ENCODE assay signal across 17 mouse cellular contexts in genomic region chr6:42282865-42283528, GRCm38 (mm10). TPM values are rescaled to one million over a fixed set of nuclear protein-coding genes. Genes with fewer than 3 reads are reported as not detected.
DNase-seq lines count a peak whose midpoint lies in the region; ATAC-seq and TF ChIP-seq lines count a peak whose summit lies in the region.
"Had no signal": no experiment of that assay in that cellular context is flagged by ENCODE, and none has a peak within 500 bp of the region (broad histone marks: within the 10 kb centered on the region; RNA-seq: fewer than 3 reads in every experiment).

No protein-coding gene starts in this region.

- peak; percentile 8; the same call in 1 of the 2 replicates for TF ChIP-seq CTCF in gastrocnemius, adult 2 months (IDR thresholded peaks at IDR 0.05)
- TF ChIP-seq CTCF in kidney, postnatal 0 days (IDR thresholded peaks at IDR 0.05; ENCODE audit: low read depth), result no peak

- H3K9me3 ChIP-seq in kidney, postnatal 0 days (replicated peaks; ENCODE audit: low read length), result no peaks in the 10 kb centered on the region
- H3K9me3 ChIP-seq in heart, embryonic 12.5 days (replicated peaks), result no peaks in the 10 kb centered on the region
- H3K9me3 ChIP-seq in liver, embryonic 13.5 days (replicated peaks), result no peaks in the 10 kb centered on the region

- peak overlapping the region; percentile 57 for H3K4me3 ChIP-seq in gastrocnemius, adult 2 months
- no peak overlapping the region for H3K4me3 ChIP-seq in kidney, postnatal 0 days (replicated peaks; ENCODE audit: low read depth, low read length)
- no peak overlapping the region for H3K4me3 ChIP-seq in heart, embryonic 12.5 days
- H3K4me3 ChIP-seq in liver, embryonic 13.5 days (replicated peaks), result no peak overlapping the region

- H3K4me1 ChIP-seq in kidney, postnatal 0 days (replicated peaks; ENCODE audit: insufficient read depth, low read length), result no peaks in the 10 kb centered on the region
- peaks cover 11% of the 10 kb centered on the region for H3K4me1 ChIP-seq in heart, embryonic 12.5 days (replicated peaks)
- H3K4me1 ChIP-seq in liver, embryonic 13.5 days (replicated peaks), result no peaks in the 10 kb centered on the region

- no peaks in the 10 kb centered on the region for H3K27me3 ChIP-seq in kidney, postnatal 0 days (ENCODE audit: insufficient read depth, low read length)
- no peaks in the 10 kb centered on the region for H3K27me3 ChIP-seq in heart, embryonic 12.5 days (replicated peaks)
- no peaks in the 10 kb centered on the region for H3K27me3 ChIP-seq in liver, embryonic 13.5 days

- no peak overlapping the region for H3K9ac ChIP-seq in kidney, postnatal 0 days (ENCODE audit: low read depth, low read length)
- H3K9ac ChIP-seq in heart, embryonic 12.5 days, result no peak overlapping the region
- H3K9ac ChIP-seq in liver, embryonic 13.5 days, result no peak overlapping the region

- intact Hi-C loops in gastrocnemius, adult 2 months (cut with DNase I), result no loop called here

- peak; percentile 71 for DNase-seq in gastrocnemius, adult 2 months
- no peak for DNase-seq in gastrocnemius, postnatal 4 days (ENCODE audit: low spot score in 2 of 2)
- no peak for DNase-seq in kidney, postnatal 0 days (ENCODE audit: low spot score)
- no peak for DNase-seq in kidney, adult 18-20 months
- no peak for DNase-seq in liver, embryonic 13.5 days
- no peak for DNase-seq in frontal cortex, postnatal 14 days (ENCODE audit: low spot score in 2 of 2)
- DNase-seq: adrenal gland, postnatal 10 days; cerebellum, postnatal 14 days; kidney, postnatal 4 days; layer of hippocampus, postnatal 36 days; left cerebral cortex, postnatal 4 days; lung, adult 18-20 months; lung, postnatal 4 days had no signal

- peak overlapping the region; percentile 92 for H3K27ac ChIP-seq in gastrocnemius, adult 2 months
- H3K27ac ChIP-seq in kidney, postnatal 0 days, result no peak overlapping the region
- H3K27ac ChIP-seq in heart, embryonic 12.5 days (ENCODE audit: poor library complexity, severe bottlenecking), result peak overlapping the region; percentile 21; the same call in 1 of the 2 replicates
- H3K27ac ChIP-seq in liver, embryonic 13.5 days, result no peak overlapping the region

- peaks cover 42% of the 10 kb centered on the region for H3K36me3 ChIP-seq in kidney, postnatal 0 days (ENCODE audit: insufficient read depth, low read length)
- H3K36me3 ChIP-seq in heart, embryonic 12.5 days, result peaks cover 52% of the 10 kb centered on the region
- H3K36me3 ChIP-seq in liver, embryonic 13.5 days, result peaks cover 64% of the 10 kb centered on the region

- ATAC-seq in kidney, postnatal 0 days (replicated peaks; ENCODE audit: low FRiP score, low read depth), result peak; percentile 25; the same call in 1 of the 2 replicates
- no peak for ATAC-seq in heart, embryonic 12.5 days (ENCODE audit: insufficient number of reproducible peaks, low FRiP score)
- ATAC-seq in liver, embryonic 13.5 days (ENCODE audit: low read depth), result peak; percentile 12; the same call in 1 of the 2 replicates

- H3K4me2 ChIP-seq in kidney, postnatal 0 days (ENCODE audit: low read length), result no peak overlapping the region
- H3K4me2 ChIP-seq in heart, embryonic 12.5 days, result no peak overlapping the region
- no peak overlapping the region for H3K4me2 ChIP-seq in liver, embryonic 13.5 days

- WGBS in kidney, postnatal 0 days, result 50% methylated on average over 5 of the region's 5 CpGs
- WGBS in heart, embryonic 12.5 days, result 50% methylated on average over 5 of the region's 5 CpGs
- 59% methylated on average over 5 of the region's 5 CpGs for WGBS in liver, embryonic 13.5 days (ENCODE audit: insufficient replicate concordance)

RNA-seq across cellular contexts. Expression of gene Clcn1, which starts 3.5 kb away (rescaled TPM):
- total RNA-seq in gastrocnemius, adult 2 months (2021), result 100 to 1,000 TPM; 126 to 170 TPM
- 10 to 100 TPM; 33.8 to 41.2 TPM for total RNA-seq in gastrocnemius, postnatal 4 days (2021)
- 0.29 TPM in 1 of 2 replicates, not detected in the other for polyA plus RNA-seq in kidney, postnatal 0 days (2015; fragmentation: Nextera tagmentation; extraction: Ambion mirVana)
- 0.73 and 1.0 TPM in 2 replicates for polyA plus RNA-seq in heart, embryonic 12.5 days (2016; fragmentation: Nextera tagmentation; extraction: Ambion mirVana)
- polyA plus RNA-seq in liver, embryonic 13.5 days (2015; fragmentation: Nextera tagmentation; extraction: Ambion mirVana), result 0.08 TPM in 1 of 2 replicates, not detected in the other
- total RNA-seq: monocyte, adult 5-6 weeks had no signal

RNA-seq across cellular contexts. Expression of gene Casp2, which starts 18.2 kb away (rescaled TPM):
- 1 to 10 TPM; 5.0 to 6.1 TPM for total RNA-seq in gastrocnemius, adult 2 months (2021)
- total RNA-seq in gastrocnemius, postnatal 4 days (2021), result 10 to 100 TPM; 21.1 to 23.0 TPM
- 38.2 and 42.0 TPM in 2 replicates for polyA plus RNA-seq in kidney, postnatal 0 days (2015; fragmentation: Nextera tagmentation; extraction: Ambion mirVana)
- 37.6 and 38.1 TPM in 2 replicates for polyA plus RNA-seq in heart, embryonic 12.5 days (2016; fragmentation: Nextera tagmentation; extraction: Ambion mirVana)
- polyA plus RNA-seq in liver, embryonic 13.5 days (2015; fragmentation: Nextera tagmentation; extraction: Ambion mirVana), result 26.0 and 29.8 TPM in 2 replicates

RNA-seq across cellular contexts. Expression of gene Tmem139, which starts 21.2 kb away (rescaled TPM):
- under 1 TPM in 1 of 2 experiments, not detected in 1; 0.33 TPM for total RNA-seq in gastrocnemius, adult 2 months (2021)
- not detected for total RNA-seq in gastrocnemius, postnatal 4 days (2021)
- 7.0 and 7.1 TPM in 2 replicates for polyA plus RNA-seq in kidney, postnatal 0 days (2015; fragmentation: Nextera tagmentation; extraction: Ambion mirVana)
- polyA plus RNA-seq in heart, embryonic 12.5 days (2016; fragmentation: Nextera tagmentation; extraction: Ambion mirVana), result 0.19 and 0.27 TPM in 2 replicates
- polyA plus RNA-seq in liver, embryonic 13.5 days (2015; fragmentation: Nextera tagmentation; extraction: Ambion mirVana), result 0.12 TPM in 1 of 2 replicates, not detected in the other
- total RNA-seq: layer of hippocampus, postnatal 36 days; left cerebral cortex, postnatal 4 days; monocyte, adult 5-6 weeks; neutrophil, adult 5-6 weeks had no signal
- polyA plus RNA-seq: spleen, adult 2 months had no signal

RNA-seq across cellular contexts. Expression of gene Gstk1, which starts 37.3 kb away (rescaled TPM):
- 10 to 100 TPM; 36.9 to 64.3 TPM for total RNA-seq in gastrocnemius, adult 2 months (2021)
- 1 to 10 TPM; 6.5 to 7.5 TPM for total RNA-seq in gastrocnemius, postnatal 4 days (2021)
- 37.8 and 39.3 TPM in 2 replicates for polyA plus RNA-seq in kidney, postnatal 0 days (2015; fragmentation: Nextera tagmentation; extraction: Ambion mirVana)
- polyA plus RNA-seq in heart, embryonic 12.5 days (2016; fragmentation: Nextera tagmentation; extraction: Ambion mirVana), result 9.9 and 10.9 TPM in 2 replicates
- polyA plus RNA-seq in liver, embryonic 13.5 days (2015; fragmentation: Nextera tagmentation; extraction: Ambion mirVana), result 6.9 and 8.1 TPM in 2 replicates

RNA-seq across cellular contexts. Expression of gene Fam131b, which starts 41.4 kb away (rescaled TPM):
- under 1 TPM; 0.33 to 0.45 TPM for total RNA-seq in gastrocnemius, adult 2 months (2021)
- total RNA-seq in gastrocnemius, postnatal 4 days (2021), result 1 to 10 TPM; 2.2 TPM
- polyA plus RNA-seq in kidney, postnatal 0 days (2015; fragmentation: Nextera tagmentation; extraction: Ambion mirVana), result 0.05 TPM in 1 of 2 replicates, not detected in the other
- 0.37 and 0.52 TPM in 2 replicates for polyA plus RNA-seq in heart, embryonic 12.5 days (2016; fragmentation: Nextera tagmentation; extraction: Ambion mirVana)
- 0.05 TPM in 2 replicates for polyA plus RNA-seq in liver, embryonic 13.5 days (2015; fragmentation: Nextera tagmentation; extraction: Ambion mirVana)
- total RNA-seq: monocyte, adult 5-6 weeks; neutrophil, adult 5-6 weeks had no signal

Comparison
In these comparisons a context has a peak if more than half of its experiments do, and no peak if none do; other contexts are left out.
1. H3K27ac ChIP-seq: peak in gastrocnemius, adult 2 months (single experiment) and heart, embryonic 12.5 days (single experiment); none in kidney, postnatal 0 days (single experiment) and liver, embryonic 13.5 days (single experiment).